ENCODE assay signal across 8 mouse cellular contexts in genomic region chr11:75549658-75550111, GRCm38 (mm10). TPM values are rescaled to one million over a fixed set of nuclear protein-coding genes. Genes with fewer than 3 reads are reported as not detected.
DNase-seq lines count a peak whose midpoint lies in the region; ATAC-seq lines count a peak whose summit lies in the region.

No protein-coding gene starts in this region.

- peaks cover 45% of the 10 kb centered on the region for H3K4me1 ChIP-seq in hindbrain, embryonic 10.5 days (replicated peaks)
- peaks cover 26% of the 10 kb centered on the region for H3K4me1 ChIP-seq in hindbrain, embryonic 16.5 days (ENCODE audit: control insufficient read depth, insufficient read depth, low read depth, low read length)
- peaks cover 29% of the 10 kb centered on the region for H3K4me1 ChIP-seq in intestine, embryonic 16.5 days (ENCODE audit: control insufficient read depth, insufficient read depth, low read length)

- H3K4me3 ChIP-seq in hindbrain, embryonic 10.5 days, result no peak overlapping the region
- no peak overlapping the region for H3K4me3 ChIP-seq in hindbrain, embryonic 16.5 days (ENCODE audit: low read length)
- no peak overlapping the region for H3K4me3 ChIP-seq in intestine, embryonic 16.5 days (ENCODE audit: low read length)

- DNase-seq in hindbrain, embryonic 10.5 days (ENCODE audit: low spot score), result no peak
- DNase-seq in cerebellum, postnatal 36 days, result peak; percentile 35 to 54
- DNase-seq in lung, postnatal 36 days, result peak; percentile 87
- no peak for DNase-seq in thymus, postnatal 10 days (ENCODE audit: low spot score in 2 of 2)
- no peak for DNase-seq in frontal cortex, adult 2 months (ENCODE audit: extremely low spot score in 1 of 2, low spot score in 1 of 2)
- DNase-seq in retina, embryonic 14.5 days (ENCODE audit: low spot score), result no peak

- peak overlapping the region; percentile 30 for H3K27ac ChIP-seq in hindbrain, embryonic 10.5 days
- H3K27ac ChIP-seq in hindbrain, embryonic 16.5 days (ENCODE audit: low read depth, low read length), result no peak overlapping the region; the same call in 1 of the 2 replicates
- peak overlapping the region; percentile 43; the same call in 1 of the 2 replicates for H3K27ac ChIP-seq in intestine, embryonic 16.5 days (ENCODE audit: low read length)

- ATAC-seq in hindbrain, embryonic 16.5 days, result no peak
- ATAC-seq in intestine, embryonic 16.5 days, result 0 out of 2 replicates have a peak, but pooled peaks have one; percentile 14

- no peak overlapping the region for H3K4me2 ChIP-seq in hindbrain, embryonic 16.5 days (ENCODE audit: low read length)
- no peak overlapping the region for H3K4me2 ChIP-seq in intestine, embryonic 16.5 days (ENCODE audit: low read depth, low read length)

- H3K27me3 ChIP-seq in hindbrain, embryonic 10.5 days (ENCODE audit: insufficient read depth, poor library complexity, severe bottlenecking), result no peaks in the 10 kb centered on the region
- H3K27me3 ChIP-seq in hindbrain, embryonic 16.5 days (replicated peaks; ENCODE audit: control insufficient read depth, insufficient read depth, low read length), result no peaks in the 10 kb centered on the region
- H3K27me3 ChIP-seq in intestine, embryonic 16.5 days (replicated peaks; ENCODE audit: control insufficient read depth, insufficient read depth, low read length), result no peaks in the 10 kb centered on the region

- H3K9me3 ChIP-seq in hindbrain, embryonic 10.5 days, result no peaks in the 10 kb centered on the region
- H3K9me3 ChIP-seq in hindbrain, embryonic 16.5 days (ENCODE audit: control insufficient read depth, low read length), result no peaks in the 10 kb centered on the region
- no peaks in the 10 kb centered on the region for H3K9me3 ChIP-seq in intestine, embryonic 16.5 days (ENCODE audit: control insufficient read depth, low read length)

- 0 out of 2 replicates have a peak, but pooled peaks cover 6% of the 10 kb centered on the region for H3K36me3 ChIP-seq in hindbrain, embryonic 10.5 days
- peaks cover 11% of the 10 kb centered on the region; the same call in 1 of the 2 replicates for H3K36me3 ChIP-seq in hindbrain, embryonic 16.5 days (ENCODE audit: control insufficient read depth, insufficient read depth, low read length)
- H3K36me3 ChIP-seq in intestine, embryonic 16.5 days (ENCODE audit: control insufficient read depth, insufficient read depth, low read length), result no peaks in the 10 kb centered on the region

- H3K9ac ChIP-seq in hindbrain, embryonic 16.5 days (ENCODE audit: low read depth, low read length), result no peak overlapping the region
- no peak overlapping the region for H3K9ac ChIP-seq in intestine, embryonic 16.5 days (ENCODE audit: low read depth, low read length)

- 53% methylated on average over 5 of the region's 5 CpGs for WGBS in hindbrain, embryonic 10.5 days
- 46% methylated on average over 5 of the region's 5 CpGs for WGBS in hindbrain, embryonic 16.5 days
- WGBS in intestine, embryonic 16.5 days, result 36% methylated on average over 5 of the region's 5 CpGs

RNA-seq across cellular contexts. Expression of gene Slc43a2, which starts 18.2 kb away (rescaled TPM):
- 5.2 and 7.1 TPM in 2 replicates for polyA plus RNA-seq in hindbrain, embryonic 10.5 days (2016; fragmentation: Nextera tagmentation; extraction: Ambion mirVana)
- polyA plus RNA-seq in hindbrain, embryonic 16.5 days (2015; fragmentation: Nextera tagmentation; extraction: Ambion mirVana), result 16.0 and 16.9 TPM in 2 replicates
- 22.0 and 27.7 TPM in 2 replicates for polyA plus RNA-seq in intestine, embryonic 16.5 days (2015; fragmentation: Nextera tagmentation; extraction: Ambion mirVana)
- 26.7 and 26.9 TPM in 2 replicates for polyA plus RNA-seq in frontal cortex, adult 2 months (2012; rRNA removed)

RNA-seq across cellular contexts. Expression of gene Scarf1, which starts 36.3 kb away (rescaled TPM):
- polyA plus RNA-seq in hindbrain, embryonic 10.5 days (2016; fragmentation: Nextera tagmentation; extraction: Ambion mirVana), result 4.9 and 6.4 TPM in 2 replicates
- 4.2 and 4.6 TPM in 2 replicates for polyA plus RNA-seq in hindbrain, embryonic 16.5 days (2015; fragmentation: Nextera tagmentation; extraction: Ambion mirVana)
- polyA plus RNA-seq in intestine, embryonic 16.5 days (2015; fragmentation: Nextera tagmentation; extraction: Ambion mirVana), result 5.6 and 6.0 TPM in 2 replicates
- 3.3 and 4.1 TPM in 2 replicates for polyA plus RNA-seq in frontal cortex, adult 2 months (2012; rRNA removed)

RNA-seq across cellular contexts. Expression of gene Pitpna, which starts 38.2 kb away (rescaled TPM):
- polyA plus RNA-seq in hindbrain, embryonic 10.5 days (2016; fragmentation: Nextera tagmentation; extraction: Ambion mirVana), result 68.8 and 80.6 TPM in 2 replicates
- polyA plus RNA-seq in hindbrain, embryonic 16.5 days (2015; fragmentation: Nextera tagmentation; extraction: Ambion mirVana), result 109 and 110 TPM in 2 replicates
- polyA plus RNA-seq in intestine, embryonic 16.5 days (2015; fragmentation: Nextera tagmentation; extraction: Ambion mirVana), result 84.2 and 98.1 TPM in 2 replicates
- 221 and 251 TPM in 2 replicates for polyA plus RNA-seq in frontal cortex, adult 2 months (2012; rRNA removed)

RNA-seq across cellular contexts. Expression of gene Rilp, which starts 39.8 kb away (rescaled TPM):
- polyA plus RNA-seq in hindbrain, embryonic 10.5 days (2016; fragmentation: Nextera tagmentation; extraction: Ambion mirVana), result 0.35 and 0.65 TPM in 2 replicates
- 2.9 and 4.2 TPM in 2 replicates for polyA plus RNA-seq in hindbrain, embryonic 16.5 days (2015; fragmentation: Nextera tagmentation; extraction: Ambion mirVana)
- polyA plus RNA-seq in intestine, embryonic 16.5 days (2015; fragmentation: Nextera tagmentation; extraction: Ambion mirVana), result 2.4 and 2.7 TPM in 2 replicates
- 2.0 and 2.9 TPM in 2 replicates for polyA plus RNA-seq in frontal cortex, adult 2 months (2012; rRNA removed)

Comparison
In these comparisons a context has a peak if more than half of its experiments do, and no peak if none do; other contexts are left out.
1. DNase-seq: peak in cerebellum, postnatal 36 days (2 of 2) and lung, postnatal 36 days (single experiment); none in hindbrain, embryonic 10.5 days (single experiment), thymus, postnatal 10 days (0 of 2), frontal cortex, adult 2 months (0 of 2) and retina, embryonic 14.5 days (single experiment).